Mouse (Mus musculus) testis, postnatal 14 days (tissue): Measurements from ENCODE around the gene Ctrl.
"Not testable (repeated sequence)": the region's sequence is repeated elsewhere in the genome, so short reads cannot be mapped to it uniquely, and the experiment has no call there.

Source experiments
- DNase-seq: peaks from one replicate; pipeline ENCODE4 v3.0.0; 2021; ENCODE audit warnings: low spot score

The Ctrl gene

DNA sequence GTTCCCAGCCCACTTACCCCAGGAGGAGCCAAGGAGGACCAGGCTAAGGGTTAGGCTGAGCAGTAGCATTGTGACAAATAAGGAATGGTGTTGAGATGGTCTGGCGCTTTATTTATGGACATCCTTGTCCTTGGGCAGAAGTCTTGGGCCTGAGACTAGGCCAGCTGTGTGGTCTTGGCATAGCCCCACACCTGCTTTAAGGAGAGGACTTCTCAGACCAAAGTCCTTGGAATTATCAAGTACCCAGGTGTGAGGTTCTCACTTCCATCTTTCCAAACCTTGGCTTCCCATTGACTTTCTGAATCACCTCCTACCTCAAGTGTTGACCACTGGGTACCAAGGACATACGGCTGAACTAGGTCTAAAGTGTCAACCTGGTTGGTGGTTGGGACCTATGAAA, at the start of gene Ctrl:
Gene Ctrl, minus strand, starts transcription at position 101 of the 400 bp plus-strand sequence.
- DNase-seq, result no peak

DNA sequence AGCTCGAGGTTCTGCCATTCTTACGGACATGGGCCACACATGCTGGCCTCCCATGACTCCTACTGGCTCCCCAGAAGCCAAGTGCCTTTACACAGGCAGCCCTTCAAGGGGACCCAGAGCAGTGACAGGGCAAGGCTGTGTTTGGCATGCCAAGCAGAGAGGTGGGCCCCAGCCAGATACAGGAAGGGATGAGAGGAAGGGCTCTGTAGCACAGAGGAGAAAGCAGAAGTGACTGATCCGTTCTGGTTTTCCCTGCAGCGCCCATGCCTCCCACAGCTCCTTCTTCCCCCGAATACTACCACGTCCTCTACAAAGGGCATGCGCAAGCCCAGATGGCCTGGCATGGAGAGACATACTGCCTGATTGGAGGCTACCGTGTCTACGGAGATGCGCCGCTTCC, 49.7 kb upstream of the Ctrl start:
- DNase-seq, result not testable (repeated sequence)

DNA sequence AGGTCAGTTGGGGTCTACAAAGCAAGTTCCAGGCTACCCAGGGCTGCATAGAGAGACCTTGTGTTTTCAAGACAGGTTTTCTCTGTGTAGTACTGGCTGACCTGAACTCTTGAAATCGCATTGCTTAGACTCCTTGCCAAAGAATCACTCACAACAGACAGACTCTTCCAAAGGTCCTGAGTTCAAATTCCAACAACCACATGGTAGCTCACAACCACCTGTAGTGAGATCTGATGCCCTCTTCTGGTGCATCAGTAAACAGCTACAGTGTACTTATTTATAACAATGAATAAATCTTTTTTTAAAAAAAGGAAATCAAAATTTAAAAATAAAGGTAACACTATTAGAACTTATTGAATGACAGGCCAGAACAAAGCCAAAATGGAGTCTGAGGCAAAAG, 47.5 kb upstream of the Ctrl start:
- no peak for DNase-seq

DNA sequence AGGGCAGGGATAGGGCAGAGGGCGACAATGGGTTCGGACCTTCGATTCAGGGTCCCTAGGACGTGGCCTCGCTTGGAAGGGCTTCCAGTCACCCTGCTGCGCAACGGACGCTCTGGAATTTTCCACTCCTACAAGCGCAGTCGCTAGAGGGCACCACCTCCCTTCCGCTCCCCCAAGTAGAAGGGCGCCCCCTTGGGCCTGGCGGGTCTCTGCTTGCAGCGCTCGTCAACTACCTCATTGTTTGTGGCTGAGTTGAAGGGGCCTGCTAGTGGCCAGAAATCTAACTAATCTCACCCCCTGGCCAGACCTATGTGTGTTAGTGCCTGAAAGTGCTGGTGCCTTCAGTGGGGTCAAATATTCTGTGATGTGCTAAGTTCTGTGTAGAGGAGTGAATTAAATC, 45.7 kb upstream of the Ctrl start, which contains the start of gene Dpep3:
Gene Dpep3, minus strand, starts transcription at position 105 of the 400 bp plus-strand sequence.
- DNase-seq, result peak; percentile 87

DNA sequence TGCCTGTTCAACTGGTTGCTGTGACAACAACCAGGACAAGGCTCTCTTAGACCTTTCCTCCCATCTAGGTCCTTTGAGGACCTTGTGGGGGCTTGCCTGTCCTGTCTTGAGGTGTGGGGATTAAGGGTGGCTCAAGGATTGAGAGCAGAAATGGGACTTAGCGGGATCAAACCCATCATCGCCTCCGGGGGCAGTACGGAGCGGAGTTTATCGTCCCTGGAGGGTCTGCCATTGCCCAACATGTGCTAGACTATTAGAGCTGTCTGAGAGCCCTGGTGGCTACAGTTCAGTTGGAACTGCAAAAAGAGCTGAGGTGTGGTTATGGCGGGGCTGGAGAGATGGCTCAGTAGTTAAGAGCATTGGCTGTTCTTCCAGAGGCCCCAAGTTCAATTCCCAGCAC, 41.7 kb upstream of the Ctrl start:
- DNase-seq, result no peak

DNA sequence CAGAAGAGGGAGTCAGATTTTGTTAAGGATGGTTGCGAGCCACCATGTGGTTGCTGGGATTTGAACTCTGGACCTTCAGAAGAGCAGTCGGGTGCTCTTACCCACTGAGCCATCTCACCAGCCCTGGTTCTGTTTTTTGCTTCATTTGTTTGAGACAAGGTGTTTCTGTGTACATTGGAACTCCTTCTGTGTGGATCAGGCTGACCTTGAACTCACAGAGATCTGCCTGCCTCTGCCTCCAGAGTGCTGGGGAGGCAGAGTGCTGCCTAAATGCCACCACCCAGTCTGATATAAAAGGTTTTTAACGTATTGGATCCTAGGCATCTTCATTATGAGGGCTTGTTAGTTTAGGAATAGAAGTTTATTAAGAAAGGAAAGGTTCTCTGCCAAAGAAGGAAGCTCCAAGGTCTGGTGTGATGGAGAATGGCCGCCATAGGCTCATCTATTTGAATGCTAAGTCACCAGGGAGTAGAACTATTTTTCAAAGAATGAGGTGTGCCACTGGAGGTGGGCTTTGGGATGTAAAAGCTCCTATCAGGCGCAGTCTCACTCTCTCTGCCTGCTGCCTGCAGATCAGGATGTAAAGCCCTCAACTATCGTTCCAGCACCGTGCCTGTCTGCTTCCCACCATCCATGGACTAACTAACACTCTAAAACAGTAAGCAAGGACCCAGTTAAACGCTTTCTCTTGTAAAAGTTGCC, 37.5 kb upstream of the Ctrl start:
- DNase-seq, result no peak

DNA sequence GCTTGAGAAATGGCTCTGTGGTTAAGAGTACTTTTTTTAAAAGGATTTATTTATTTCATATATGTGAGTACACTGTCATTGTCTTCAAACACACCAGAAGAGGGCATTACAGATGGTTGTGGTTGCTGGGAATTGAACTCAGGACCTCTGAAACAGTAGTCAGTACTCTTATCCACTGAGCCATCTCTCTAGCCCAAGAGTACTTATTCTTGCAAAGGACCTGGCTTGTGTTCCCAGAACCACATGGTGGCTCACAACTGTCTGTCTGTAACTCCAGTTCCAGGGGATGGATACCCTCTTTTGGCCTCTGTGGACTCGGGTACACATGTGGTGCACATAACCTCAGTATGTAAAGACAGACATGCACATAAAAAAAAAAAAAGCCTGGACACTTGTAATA, 35.7 kb upstream of the Ctrl start:
- no peak for DNase-seq

DNA sequence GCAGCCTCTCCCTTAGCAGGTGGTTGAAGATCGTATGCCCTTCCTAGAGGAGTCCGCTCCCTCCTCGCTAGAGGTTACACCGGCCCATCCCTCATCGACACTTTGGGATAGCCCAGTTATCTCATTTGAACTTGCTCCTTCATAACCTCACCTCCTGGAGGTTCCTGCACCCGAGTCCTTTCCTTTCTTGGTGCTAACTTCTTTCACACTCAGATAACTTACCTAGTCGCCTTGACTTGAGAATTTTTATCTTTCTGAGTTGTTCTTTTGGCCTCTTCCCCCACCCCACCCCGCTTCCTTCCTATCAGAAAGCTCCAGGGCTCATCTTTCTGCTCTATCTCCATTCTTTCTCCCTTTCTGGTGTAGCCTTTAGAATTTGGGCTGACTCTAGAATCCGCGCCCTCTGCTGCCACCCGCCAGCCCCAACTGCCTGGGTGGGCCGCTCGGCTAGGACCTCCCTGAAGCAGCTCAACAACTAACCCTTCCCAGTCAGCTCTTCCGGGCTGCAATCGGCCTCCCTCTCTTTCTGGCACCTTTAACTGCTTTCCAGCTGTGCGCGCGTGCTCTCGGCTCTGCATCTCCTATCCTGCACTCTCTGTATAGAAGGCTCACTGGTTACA, 33.1 kb upstream of the Ctrl start:
- peak; percentile 42 for DNase-seq

DNA sequence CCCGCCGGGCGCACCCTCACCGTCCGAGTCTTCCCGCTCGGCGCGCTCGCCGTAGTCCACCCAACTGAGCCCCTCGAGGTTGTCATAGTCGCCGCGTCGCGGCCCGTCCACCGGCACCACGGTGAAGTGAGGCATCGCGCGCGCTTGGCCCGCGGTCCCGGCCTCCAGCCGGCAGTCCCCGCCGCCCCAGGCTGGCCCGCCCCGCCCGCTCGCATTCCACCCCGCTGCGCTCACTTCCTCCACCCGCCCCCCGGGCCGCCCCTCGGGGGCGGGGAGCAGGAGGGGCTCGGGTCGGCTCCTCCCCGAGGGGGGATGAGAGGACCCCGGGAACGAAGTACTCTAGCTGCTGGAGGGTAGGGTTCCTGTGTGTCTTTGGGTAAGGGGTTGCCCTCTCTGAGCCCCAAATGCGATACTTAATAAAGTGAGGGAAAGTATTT, 32.3 kb upstream of the Ctrl start, which contains the start of gene Slc12a4:
Gene Slc12a4, minus strand, starts transcription at position 193 of the 437 bp plus-strand sequence.
- peak; percentile 74 for DNase-seq

DNA sequence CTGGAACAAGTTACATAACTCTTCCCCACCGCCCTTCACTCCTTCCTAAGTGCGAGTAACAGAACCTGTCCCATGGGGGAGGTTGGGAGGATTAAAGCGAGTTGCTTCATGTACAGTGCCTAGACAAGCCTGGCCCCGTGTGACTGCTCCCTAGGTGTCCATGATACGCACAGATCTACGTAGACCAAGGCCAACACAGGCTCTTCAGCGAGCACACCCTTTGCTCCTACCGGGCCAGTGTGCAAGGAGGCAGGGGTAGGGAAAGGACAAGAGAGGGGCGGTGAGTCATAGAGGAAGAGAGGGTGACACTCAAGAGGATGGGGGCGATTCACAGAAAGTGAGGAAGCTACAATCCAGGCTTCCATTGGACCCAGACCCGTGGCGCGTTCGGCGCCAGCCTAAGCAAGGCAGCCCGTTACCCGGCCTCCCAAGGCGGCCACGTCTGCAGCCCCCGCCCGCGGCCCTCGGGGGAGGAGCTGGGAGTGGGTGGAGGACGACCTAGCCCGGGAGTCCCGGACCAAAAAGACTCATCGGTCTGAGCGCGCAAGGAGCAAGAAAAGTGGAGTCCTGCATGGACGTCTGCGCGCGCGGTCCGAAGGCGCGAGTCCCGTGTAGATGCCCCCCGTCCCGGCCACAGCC, 31.7 kb upstream of the Ctrl start:
- peak; percentile 42 for DNase-seq

DNA sequence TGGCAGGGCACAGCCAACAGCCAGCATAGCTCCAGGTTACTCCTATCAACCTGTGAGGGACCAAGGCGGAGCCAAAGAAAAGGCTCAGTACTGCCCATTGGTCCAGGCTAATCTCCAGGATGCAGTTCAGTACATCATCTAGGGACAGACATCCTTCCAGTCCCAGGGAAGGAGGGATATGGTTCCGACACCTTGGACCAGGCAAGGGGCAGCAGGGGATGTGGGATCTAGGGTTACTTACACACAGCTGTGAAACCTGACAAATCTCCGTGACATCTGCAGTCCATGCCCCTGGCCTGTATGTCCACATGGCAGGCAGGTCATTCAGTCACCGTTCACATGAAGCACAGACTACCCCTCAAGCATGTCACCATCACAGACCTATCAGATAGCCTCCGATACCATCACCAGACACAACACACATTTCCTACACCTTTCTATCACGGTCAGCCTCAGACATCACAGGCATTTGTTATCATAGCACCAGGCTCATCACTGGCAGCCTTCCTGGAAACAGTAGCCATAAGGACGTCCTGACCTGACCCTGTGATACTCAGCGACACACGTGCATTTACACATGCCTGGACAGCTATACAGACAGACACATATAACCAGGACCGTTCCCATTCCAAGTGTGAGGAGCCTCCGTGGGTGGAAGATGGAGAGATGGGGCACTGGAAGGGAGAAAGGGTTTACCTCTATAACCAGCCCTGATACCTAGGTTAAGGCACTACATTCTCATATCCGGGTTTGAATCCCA, 31.0 kb upstream of the Ctrl start:
- DNase-seq, result no peak

DNA sequence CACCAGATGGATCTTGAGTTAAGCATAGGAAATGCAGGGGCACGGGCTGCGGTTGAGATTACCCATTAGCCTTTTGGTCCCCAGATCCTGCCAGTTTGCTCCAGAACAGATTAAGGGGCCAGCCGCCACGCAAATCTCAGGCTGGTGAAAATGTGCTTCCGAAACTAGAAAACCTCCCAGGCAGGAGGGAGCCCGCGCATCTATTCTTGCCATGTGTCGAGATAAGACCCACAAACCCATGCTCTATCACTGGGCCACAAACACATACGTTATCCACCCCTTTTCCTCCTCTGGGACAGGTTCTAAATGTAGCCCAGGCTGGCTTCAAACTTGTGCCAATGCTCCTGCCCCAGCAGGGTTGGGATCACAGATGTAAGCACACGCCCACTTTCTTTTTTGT, 27.9 kb upstream of the Ctrl start:
- no peak for DNase-seq

DNA sequence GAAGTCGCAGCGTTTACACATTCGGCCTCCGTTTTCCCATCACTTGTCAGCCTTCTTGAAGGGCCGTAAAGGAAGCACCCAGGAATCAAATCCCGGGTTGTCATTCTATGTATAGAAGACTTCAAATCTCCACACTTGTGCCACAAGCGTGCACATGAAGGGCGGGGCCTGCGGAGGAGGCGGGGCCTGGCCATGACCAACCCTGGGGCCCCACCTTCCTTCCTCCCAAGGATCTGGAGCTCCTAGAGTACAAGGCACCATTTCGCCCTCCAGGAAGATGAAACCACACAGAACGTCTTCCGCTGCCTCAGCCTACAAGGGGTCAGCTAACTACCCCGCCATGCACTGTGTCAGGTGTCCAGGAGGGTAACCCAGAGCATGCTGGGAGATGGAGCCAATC, 27.4 kb upstream of the Ctrl start:
- DNase-seq, result no peak

DNA sequence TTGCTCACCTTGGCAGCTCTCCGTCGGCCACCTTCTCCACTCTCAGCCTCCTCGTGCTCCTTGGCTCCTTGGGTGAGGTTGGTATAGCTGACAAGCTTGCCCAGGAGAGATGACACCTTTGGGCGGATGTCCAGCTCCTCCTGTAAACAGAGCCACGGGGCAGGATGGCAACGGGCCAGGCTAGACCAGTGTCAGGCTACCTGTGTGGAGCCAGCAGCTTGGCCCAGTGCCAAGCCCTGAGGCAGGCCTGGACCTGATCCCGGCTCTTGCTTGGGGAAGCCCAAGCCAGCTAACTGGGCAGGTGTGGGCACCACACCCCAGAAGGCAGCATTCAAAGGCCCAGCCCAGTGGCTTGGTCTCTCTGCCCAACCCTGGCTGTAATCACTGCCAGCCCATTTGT, 25.7 kb upstream of the Ctrl start:
- peak; percentile 56 for DNase-seq

DNA sequence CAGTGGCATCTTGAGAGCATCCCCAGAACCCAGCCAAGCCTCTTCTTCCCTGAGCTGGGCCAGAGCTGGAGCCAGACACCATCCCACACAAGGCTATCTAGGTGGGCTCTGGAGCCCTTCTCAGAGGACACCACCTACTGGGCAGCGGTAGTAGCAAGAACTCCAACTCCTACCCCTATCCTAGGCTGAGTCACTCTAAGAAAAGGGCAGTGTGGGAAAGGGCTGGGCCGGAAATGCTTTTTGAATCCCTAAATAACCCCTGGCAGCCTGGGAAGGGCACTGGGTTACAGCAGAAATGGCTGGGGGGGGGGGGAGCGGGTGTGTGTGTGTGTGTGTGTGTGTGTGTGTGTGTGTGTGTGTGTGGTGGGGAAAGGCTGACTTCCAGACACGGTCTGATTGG, 24.2 kb upstream of the Ctrl start:
- DNase-seq, result no peak

DNA sequence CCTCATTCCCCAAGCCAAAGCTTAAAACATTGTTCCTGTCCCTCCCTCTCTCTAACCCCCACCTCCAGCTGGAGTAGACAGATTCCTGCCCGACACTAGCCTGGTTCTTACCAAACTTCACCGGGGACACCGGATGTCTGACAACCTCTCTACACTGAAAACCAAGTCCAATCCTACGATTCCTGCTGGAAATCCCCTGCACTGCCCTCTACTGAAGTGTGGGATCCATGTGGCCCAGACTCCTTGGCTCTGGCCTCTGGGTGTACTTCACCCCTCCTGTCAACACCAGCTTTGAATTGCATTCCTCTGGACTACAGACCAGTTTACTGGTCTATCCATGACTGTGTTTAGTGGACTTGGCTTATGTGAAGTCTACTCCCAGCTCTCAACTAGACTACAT, 22.9 kb upstream of the Ctrl start:
- DNase-seq, result no peak

DNA sequence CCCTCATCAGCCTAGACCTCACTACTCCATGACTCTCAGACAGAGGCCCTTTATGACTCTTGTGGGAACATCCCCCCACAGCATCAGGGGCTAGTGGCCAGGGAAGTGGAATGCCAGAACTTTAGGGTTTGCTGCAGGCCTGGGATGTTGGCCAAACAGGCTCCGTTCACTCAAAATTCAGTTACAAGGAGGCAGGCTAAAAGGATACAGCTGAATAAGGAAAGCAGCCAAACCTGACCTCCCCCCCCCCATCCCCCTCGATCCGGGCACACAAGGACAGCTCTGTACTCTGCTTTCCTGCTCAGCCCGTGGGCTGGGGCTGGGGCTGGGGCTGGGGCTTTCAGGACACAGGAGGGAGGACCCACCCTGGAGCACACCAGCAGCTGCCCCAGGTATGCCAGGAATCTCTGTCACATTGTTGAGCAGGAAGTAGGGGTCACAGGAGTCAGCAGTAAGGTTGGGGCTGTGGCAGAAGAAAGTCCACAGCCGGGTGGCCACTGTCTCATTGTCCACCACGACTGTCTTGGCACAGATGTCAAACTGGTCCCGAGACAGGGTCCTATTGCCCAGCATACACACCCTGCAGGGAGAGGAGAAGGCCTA, 17.5 kb upstream of the Ctrl start:
- DNase-seq, result peak; percentile 71

DNA sequence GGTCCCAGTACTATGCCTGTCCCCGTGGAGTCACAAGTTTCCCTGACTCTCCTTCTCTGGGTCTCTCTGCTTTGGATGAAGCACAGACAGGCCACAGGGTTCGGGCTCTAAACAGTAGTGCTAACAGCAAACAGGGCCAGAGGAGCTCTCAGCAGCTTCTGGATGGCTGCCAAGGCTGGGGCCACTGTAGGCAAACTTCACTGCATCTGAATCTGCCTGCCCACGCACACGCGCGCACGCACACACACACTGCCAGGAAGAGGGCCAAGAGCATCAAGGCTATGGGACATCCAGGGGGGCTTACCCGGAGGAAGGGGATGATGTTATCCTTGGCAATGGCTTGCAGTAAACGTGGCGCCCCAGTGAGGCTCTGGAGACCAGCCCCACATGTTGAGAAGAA, 15.7 kb upstream of the Ctrl start:
- peak; percentile 69 for DNase-seq

DNA sequence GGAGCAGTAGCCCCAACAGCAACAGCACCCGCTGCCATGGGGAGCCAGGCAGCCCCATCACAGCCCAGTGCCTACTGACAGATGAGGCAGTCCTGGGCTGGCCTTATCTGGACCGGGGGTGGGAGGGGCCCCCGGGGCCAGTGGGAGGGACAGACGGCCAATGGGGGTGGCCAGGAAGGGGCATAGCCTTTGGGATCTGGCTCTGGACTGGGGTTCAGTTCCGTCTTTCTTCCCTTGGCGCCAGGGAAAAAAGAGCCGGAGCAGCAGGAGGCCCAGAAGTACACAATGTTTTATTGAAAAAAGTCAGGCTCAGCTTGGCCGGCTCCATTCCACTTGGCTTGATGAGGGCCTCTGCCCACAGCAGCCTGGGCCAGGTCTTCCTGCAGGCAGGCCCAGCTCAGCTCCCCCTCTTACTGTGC, 9.7 kb upstream of the Ctrl start, which contains the start of gene Lcat:
Gene Lcat, minus strand, starts transcription at position 62 of the 419 bp plus-strand sequence.
- DNase-seq, result no peak

DNA sequence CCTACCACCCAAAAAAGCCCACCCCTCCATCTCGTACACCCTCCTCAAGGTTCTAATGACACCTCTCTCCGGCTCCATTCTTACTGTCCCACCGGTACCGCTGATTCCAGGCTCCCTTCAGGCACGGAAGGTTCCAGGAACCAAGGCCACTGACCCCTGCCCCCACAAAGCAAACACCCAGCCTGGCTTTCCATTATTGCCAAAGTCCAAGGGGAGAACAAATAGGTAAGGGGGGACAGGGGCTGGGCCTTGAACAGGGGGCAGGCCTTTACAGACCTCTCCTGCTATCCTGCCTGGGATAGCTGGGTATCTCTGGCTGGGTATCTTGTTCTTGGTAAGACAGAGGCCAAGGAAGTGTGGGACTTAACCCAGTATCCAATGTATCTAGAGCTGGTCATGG, 8.9 kb upstream of the Ctrl start:
- no peak for DNase-seq

DNA sequence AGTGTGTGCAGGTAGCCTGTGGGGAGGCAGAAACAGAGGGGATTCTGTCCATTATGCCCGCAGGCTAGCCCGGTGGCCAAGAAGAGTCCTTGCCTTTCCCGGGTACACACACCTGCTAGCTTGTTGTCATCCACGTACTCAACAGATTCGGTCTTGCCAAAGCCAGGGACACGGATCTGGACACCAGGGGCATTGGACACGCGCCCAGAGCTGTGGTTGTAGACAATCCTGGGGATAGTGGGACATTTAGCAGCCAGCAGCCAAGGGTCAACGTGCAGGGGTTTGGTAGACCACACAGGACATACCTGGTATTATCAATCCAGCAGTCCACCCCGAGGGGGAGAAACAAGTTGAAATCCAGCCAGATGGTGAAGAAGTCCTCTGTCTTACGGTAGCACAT, 8.4 kb upstream of the Ctrl start:
- DNase-seq, result no peak

DNA sequence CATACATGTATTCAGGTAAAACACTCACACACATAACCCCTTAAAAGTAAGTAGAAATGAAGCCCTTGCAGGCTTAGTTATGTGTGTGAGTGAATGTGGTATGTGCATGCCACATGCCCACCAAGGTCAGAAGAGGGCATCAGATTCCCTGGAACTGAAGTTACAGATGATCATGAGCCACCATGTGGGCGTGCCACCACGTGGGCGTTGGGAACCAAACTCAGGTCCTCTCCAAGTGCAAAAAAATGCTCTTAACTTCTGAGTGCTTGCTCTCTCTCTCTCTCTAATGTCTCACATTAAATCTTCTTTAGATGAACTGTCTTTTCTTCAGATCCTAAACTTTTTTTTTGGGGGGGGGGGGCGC, 4.6 kb upstream of the Ctrl start, which contains the start of gene Psmb10:
Gene Psmb10, minus strand, starts transcription at position 139 of the 364 bp plus-strand sequence.
- DNase-seq, result no peak
